Mouse (Mus musculus): ENCODE measurements at regions not wholly inside any gene's neighbourhood (a gene's known extent, or its start where the extent isn't known, plus 50 kb on each side); places are given as distances from the start of the nearest gene placed in this dataset.

- WGBS, result 41% methylated on average over 4 of the region's 4 CpGs
- Histone ChIP-seq H3K9ac (replicated peaks; ENCODE audit: low read depth, low read length) (no peak overlapping the region), H3K36me3 (ENCODE audit: control insufficient read depth, insufficient read depth) (no peaks in the 10 kb centered on the region), H3K4me2 (ENCODE audit: low read length) (no peak overlapping the region), H3K27ac (ENCODE audit: low read length) (0 out of 2 replicates have a peak overlapping the region, but pooled peaks have one; percentile 13), H3K4me3 (replicated peaks; ENCODE audit: low read length) (no peak overlapping the region), H3K9me3 (ENCODE audit: control insufficient read depth, low read length) (no peaks in the 10 kb centered on the region), H3K4me1 (replicated peaks; ENCODE audit: control insufficient read depth, insufficient read depth, low read length) (peaks cover 32% of the 10 kb centered on the region), H3K27me3 (replicated peaks; ENCODE audit: control insufficient read depth, insufficient read depth, low read length) (peaks cover 12% of the 10 kb centered on the region; the same call in 1 of the 2 replicates)
- ATAC-seq, result no peak
Measured at GRCm38 (mm10) chr2:172729151-172729550, 179.8 kb downstream of the Tfap2c start.

- peaks cover 32% of the 10 kb centered on the region for H3K4me1 ChIP-seq (replicated peaks; ENCODE audit: control insufficient read depth, insufficient read depth, low read length)
- 53% methylated on average over 9 of the region's 9 CpGs for WGBS
- H3K9me3 ChIP-seq (ENCODE audit: control insufficient read depth, low read length), result no peaks in the 10 kb centered on the region
- no peaks in the 10 kb centered on the region for H3K36me3 ChIP-seq (ENCODE audit: control insufficient read depth, insufficient read depth)
- H3K9ac ChIP-seq (replicated peaks; ENCODE audit: low read depth, low read length), result no peak overlapping the region
- no peak overlapping the region for H3K4me3 ChIP-seq (replicated peaks; ENCODE audit: low read length)
- peaks cover 12% of the 10 kb centered on the region; the same call in 1 of the 2 replicates for H3K27me3 ChIP-seq (replicated peaks; ENCODE audit: control insufficient read depth, insufficient read depth, low read length)
- H3K4me2 ChIP-seq (ENCODE audit: low read length), result no peak overlapping the region
- no peak for ATAC-seq
- H3K27ac ChIP-seq (ENCODE audit: low read length), result no peak overlapping the region
Measured at GRCm38 (mm10) chr2:172729741-172730140, 180.3 kb downstream of the Tfap2c start.

GRCm38 (mm10) chr2:172731408-172731807 lies 182.0 kb downstream of the Tfap2c start:
- WGBS, result 3% methylated on average over 18 of the region's 18 CpGs
- Histone ChIP-seq H3K9me3 (ENCODE audit: control insufficient read depth, low read length) (no peaks in the 10 kb centered on the region), H3K36me3 (ENCODE audit: control insufficient read depth, insufficient read depth) (no peaks in the 10 kb centered on the region), H3K9ac (replicated peaks; ENCODE audit: low read depth, low read length) (peak overlapping the region; percentile 33; the same call in 1 of the 2 replicates), H3K4me2 (ENCODE audit: low read length) (peak overlapping the region; percentile 38), H3K27ac (ENCODE audit: low read length) (no peak overlapping the region), H3K27me3 (replicated peaks; ENCODE audit: control insufficient read depth, insufficient read depth, low read length) (peaks cover 7% of the 10 kb centered on the region; the same call in 1 of the 2 replicates), H3K4me1 (replicated peaks; ENCODE audit: control insufficient read depth, insufficient read depth, low read length) (peaks cover 32% of the 10 kb centered on the region), H3K4me3 (replicated peaks; ENCODE audit: low read length) (peak overlapping the region; percentile 23)
- no peak for ATAC-seq

GRCm38 (mm10) chr2:172732453-172733210 lies 183.2 kb downstream of the Tfap2c start:
- no peak overlapping the region for H3K9ac ChIP-seq (replicated peaks; ENCODE audit: low read depth, low read length)
- no peak overlapping the region for H3K4me3 ChIP-seq (replicated peaks; ENCODE audit: low read length)
- peaks cover 27% of the 10 kb centered on the region for H3K4me1 ChIP-seq (replicated peaks; ENCODE audit: control insufficient read depth, insufficient read depth, low read length)
- ATAC-seq, result no peak
- H3K9me3 ChIP-seq (ENCODE audit: control insufficient read depth, low read length), result no peaks in the 10 kb centered on the region
- no peak overlapping the region for H3K27ac ChIP-seq (ENCODE audit: low read length)
- no peaks in the 10 kb centered on the region for H3K36me3 ChIP-seq (ENCODE audit: control insufficient read depth, insufficient read depth)
- peak overlapping the region; percentile 4; the same call in 1 of the 2 replicates for H3K4me2 ChIP-seq (ENCODE audit: low read length)
- WGBS, result 9% methylated on average over 19 of the region's 19 CpGs
- H3K27me3 ChIP-seq (replicated peaks; ENCODE audit: control insufficient read depth, insufficient read depth, low read length), result peaks cover 7% of the 10 kb centered on the region; the same call in 1 of the 2 replicates

DNA sequence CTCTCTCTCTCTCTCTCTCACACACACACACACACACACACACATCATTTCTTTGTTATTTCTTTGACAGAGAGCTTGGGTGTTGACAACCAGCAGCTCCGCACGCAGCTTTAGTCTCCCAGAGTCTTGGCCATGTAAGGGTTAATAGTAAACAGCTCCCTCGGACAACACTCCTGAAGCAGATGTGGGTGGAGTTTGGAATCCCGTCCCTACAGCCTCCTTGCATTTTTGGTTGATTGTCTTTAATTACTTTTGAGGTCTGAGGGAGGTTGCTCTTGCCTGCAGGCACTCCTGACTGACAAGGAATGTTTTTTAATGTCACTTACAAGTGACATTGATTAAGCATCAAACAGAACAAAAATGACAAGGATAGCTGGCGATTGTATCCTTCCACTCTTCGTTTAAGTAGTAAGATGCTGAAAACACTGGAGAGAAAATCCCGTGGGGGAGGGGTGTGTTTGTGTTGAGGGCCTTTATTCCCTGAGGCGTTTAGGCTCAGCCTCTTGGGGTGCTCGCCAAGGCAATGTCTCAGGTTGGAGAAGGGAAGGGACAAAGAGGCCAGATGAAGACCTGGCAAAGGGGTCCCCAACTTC lies 184.1 kb downstream of the Tfap2c start:
- WGBS, result 2% methylated on average over 9 of the region's 9 CpGs
- Histone ChIP-seq H3K4me1 (replicated peaks; ENCODE audit: control insufficient read depth, insufficient read depth, low read length) (peaks cover 19% of the 10 kb centered on the region), H3K9ac (replicated peaks; ENCODE audit: low read depth, low read length) (no peak overlapping the region), H3K4me2 (ENCODE audit: low read length) (no peak overlapping the region), H3K27ac (ENCODE audit: low read length) (no peak overlapping the region), H3K36me3 (ENCODE audit: control insufficient read depth, insufficient read depth) (no peaks in the 10 kb centered on the region), H3K9me3 (ENCODE audit: control insufficient read depth, low read length) (no peaks in the 10 kb centered on the region), H3K4me3 (replicated peaks; ENCODE audit: low read length) (no peak overlapping the region), H3K27me3 (replicated peaks; ENCODE audit: control insufficient read depth, insufficient read depth, low read length) (peaks cover 7% of the 10 kb centered on the region)
- ATAC-seq, result no peak

DNA sequence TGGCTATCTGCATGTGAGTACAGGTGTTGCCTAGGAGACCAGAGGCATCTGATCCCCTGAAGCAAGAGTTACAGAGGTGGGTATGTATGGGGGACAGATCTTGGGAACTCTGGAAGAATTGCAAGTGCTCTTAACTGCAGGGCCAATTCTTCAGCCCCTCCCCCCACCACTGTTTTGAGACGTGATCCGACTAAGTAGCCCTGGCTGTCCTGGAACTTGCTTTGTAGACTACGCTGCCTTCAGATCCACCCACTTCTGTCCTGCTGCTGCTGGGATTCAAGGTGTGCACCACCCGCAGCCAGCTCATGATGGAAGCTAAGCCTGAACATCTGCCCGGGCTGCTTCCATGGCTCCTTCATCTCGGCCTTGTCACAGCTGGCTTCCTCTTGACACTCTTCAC lies 186.2 kb downstream of the Tfap2c start:
- Histone ChIP-seq H3K27me3 (replicated peaks; ENCODE audit: control insufficient read depth, insufficient read depth, low read length) (peaks cover 8% of the 10 kb centered on the region), H3K9me3 (ENCODE audit: control insufficient read depth, low read length) (no peaks in the 10 kb centered on the region), H3K4me2 (ENCODE audit: low read length) (no peak overlapping the region), H3K27ac (ENCODE audit: low read length) (no peak overlapping the region), H3K9ac (replicated peaks; ENCODE audit: low read depth, low read length) (no peak overlapping the region), H3K36me3 (ENCODE audit: control insufficient read depth, insufficient read depth) (no peaks in the 10 kb centered on the region), H3K4me3 (replicated peaks; ENCODE audit: low read length) (no peak overlapping the region), H3K4me1 (replicated peaks; ENCODE audit: control insufficient read depth, insufficient read depth, low read length) (peaks cover 19% of the 10 kb centered on the region)
- ATAC-seq, result no peak
- WGBS, result 29% methylated on average over 6 of the region's 6 CpGs

DNA sequence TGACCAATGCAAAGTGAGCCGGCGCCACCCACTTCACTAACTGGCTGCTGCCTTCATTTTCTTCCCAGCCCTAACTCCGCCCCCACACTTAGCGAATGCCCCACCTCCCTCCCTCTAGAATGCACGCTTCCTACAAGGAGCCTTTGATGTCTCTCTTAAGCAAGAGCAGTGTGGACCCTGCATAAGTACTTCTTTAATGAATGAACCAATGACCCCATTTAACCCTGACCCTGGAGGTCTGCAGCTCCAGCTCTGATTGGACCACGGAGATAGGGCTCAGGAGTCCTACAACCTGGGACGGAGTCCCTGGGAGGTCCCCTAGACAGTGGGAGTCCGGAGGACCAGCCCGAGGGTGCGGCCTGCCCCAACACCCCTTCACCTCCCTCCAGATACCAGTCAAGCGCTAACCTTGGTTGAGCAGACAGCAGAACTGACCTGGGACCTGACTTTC lies 189.7 kb downstream of the Tfap2c start:
- no peak for ATAC-seq
- H3K4me1 ChIP-seq (replicated peaks; ENCODE audit: control insufficient read depth, insufficient read depth, low read length), result 0 out of 2 replicates have a peak, but pooled peaks cover 3% of the 10 kb centered on the region

GRCm38 (mm10) chr2:172739529-172739928 lies 190.1 kb downstream of the Tfap2c start:
- Histone ChIP-seq H3K9ac (replicated peaks; ENCODE audit: low read depth, low read length) (no peak overlapping the region), H3K9me3 (ENCODE audit: control insufficient read depth, low read length) (no peaks in the 10 kb centered on the region)
- whole genome bisulfite sequencing, result 26% methylated on average over 19 of the region's 19 CpGs

More for the DNA sequence above, 189.7 kb downstream of the Tfap2c start:
- Histone ChIP-seq H3K9ac (replicated peaks; ENCODE audit: low read depth, low read length) (no peak overlapping the region), H3K4me2 (ENCODE audit: low read length) (no peak overlapping the region), H3K27ac (ENCODE audit: low read length) (no peak overlapping the region), H3K27me3 (replicated peaks; ENCODE audit: control insufficient read depth, insufficient read depth, low read length) (peaks cover 3% of the 10 kb centered on the region; the same call in 1 of the 2 replicates), H3K9me3 (ENCODE audit: control insufficient read depth, low read length) (no peaks in the 10 kb centered on the region), H3K36me3 (ENCODE audit: control insufficient read depth, insufficient read depth) (no peaks in the 10 kb centered on the region), H3K4me3 (replicated peaks; ENCODE audit: low read length) (no peak overlapping the region)
- WGBS, result 17% methylated on average over 11 of the region's 11 CpGs

DNA sequence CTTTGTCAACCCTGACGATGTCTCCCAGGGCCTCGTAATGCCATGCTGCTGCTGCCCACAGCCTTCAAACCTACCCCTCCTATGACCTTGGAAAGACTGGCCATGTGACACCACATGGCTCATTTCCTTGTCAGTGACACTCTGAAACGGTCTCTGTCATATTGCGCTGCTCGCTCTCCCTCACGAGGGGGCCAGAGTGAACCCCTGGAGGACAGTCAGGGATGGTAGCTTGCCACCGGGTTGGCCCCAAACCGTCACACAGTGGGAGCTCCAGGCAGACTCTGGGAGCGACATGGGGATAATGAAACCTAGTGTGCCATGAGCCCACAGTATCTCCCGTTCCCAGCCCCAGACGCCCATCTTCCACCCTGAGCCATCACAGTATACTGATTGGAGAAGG lies 188.8 kb downstream of the Bmp7 start:
- H3K9ac ChIP-seq (replicated peaks; ENCODE audit: low read depth, low read length), result no peak overlapping the region
- 89% methylated on average over 11 of the region's 11 CpGs for WGBS
- no peaks in the 10 kb centered on the region for H3K9me3 ChIP-seq (ENCODE audit: control insufficient read depth, low read length)
- H3K27me3 ChIP-seq (replicated peaks; ENCODE audit: control insufficient read depth, insufficient read depth, low read length), result no peaks in the 10 kb centered on the region
- ATAC-seq, result no peak
- peaks cover 5% of the 10 kb centered on the region; the same call in 1 of the 2 replicates for H3K4me1 ChIP-seq (replicated peaks; ENCODE audit: control insufficient read depth, insufficient read depth, low read length)
- no peak overlapping the region for H3K27ac ChIP-seq (ENCODE audit: low read length)
- H3K36me3 ChIP-seq (ENCODE audit: control insufficient read depth, insufficient read depth), result no peaks in the 10 kb centered on the region
- no peak overlapping the region for H3K4me2 ChIP-seq (ENCODE audit: low read length)
- H3K4me3 ChIP-seq (replicated peaks; ENCODE audit: low read length), result no peak overlapping the region

More at GRCm38 (mm10) chr2:172739529-172739928, 190.1 kb downstream of the Tfap2c start:
- Histone ChIP-seq H3K4me1 (replicated peaks; ENCODE audit: control insufficient read depth, insufficient read depth, low read length) (0 out of 2 replicates have a peak, but pooled peaks cover 3% of the 10 kb centered on the region), H3K4me3 (replicated peaks; ENCODE audit: low read length) (no peak overlapping the region), H3K27ac (ENCODE audit: low read length) (no peak overlapping the region), H3K36me3 (ENCODE audit: control insufficient read depth, insufficient read depth) (no peaks in the 10 kb centered on the region), H3K27me3 (replicated peaks; ENCODE audit: control insufficient read depth, insufficient read depth, low read length) (peaks cover 3% of the 10 kb centered on the region; the same call in 1 of the 2 replicates), H3K4me2 (ENCODE audit: low read length) (no peak overlapping the region)
- no peak for ATAC-seq
